10 mouse cellular contexts compared by ENCODE assay signal in the genomic region with DNA sequence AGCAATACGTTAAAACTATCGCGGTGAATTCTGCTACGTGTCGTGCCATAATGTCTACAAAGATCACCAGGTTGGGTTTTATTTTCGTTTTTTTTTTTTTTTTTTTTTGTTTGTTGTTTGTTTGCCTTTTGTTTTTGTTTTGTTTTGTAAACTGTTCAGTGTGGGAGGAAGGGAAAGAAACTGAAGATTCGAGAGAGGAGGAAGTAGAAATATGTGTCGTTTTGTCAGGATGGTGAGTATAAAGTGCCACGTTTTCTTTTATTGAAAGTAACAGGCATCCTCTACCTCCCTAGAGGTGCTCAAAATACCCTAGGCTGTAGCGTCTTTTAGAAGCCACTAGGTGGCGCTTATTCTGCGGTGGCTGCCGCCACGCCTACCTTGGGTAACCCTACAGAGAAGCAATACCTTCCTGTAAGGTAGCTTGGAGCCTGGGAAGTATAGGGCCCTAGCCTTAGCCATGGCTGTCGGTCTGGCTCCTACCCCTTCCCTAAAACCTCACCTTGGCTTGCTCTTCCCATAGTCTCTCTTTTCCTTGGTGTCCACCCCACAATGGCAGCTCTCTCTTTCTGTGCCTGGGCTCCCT.
A peak's percentile ranks its signal among the peaks of the same experiment; 100 is the strongest.
DNase-seq lines count a peak whose midpoint lies in the region; ATAC-seq and TF ChIP-seq lines count a peak whose summit lies in the region.
"Had no signal": no experiment of that assay in that cellular context is flagged by ENCODE, and none has a peak within 500 bp of the region (broad histone marks: within the 10 kb centered on the region; RNA-seq: fewer than 3 reads in every experiment).

No protein-coding gene starts in this region.

- 33% methylated on average over 15 of the region's 15 CpGs for WGBS in hindbrain, postnatal 0 days
- 38% methylated on average over 15 of the region's 15 CpGs for WGBS in hindbrain, embryonic 12.5 days
- 30% methylated on average over 15 of the region's 15 CpGs for WGBS in intestine, embryonic 14.5 days

- no peaks in the 10 kb centered on the region for H3K36me3 ChIP-seq in hindbrain, postnatal 0 days (ENCODE audit: insufficient read depth, low read length)
- H3K36me3 ChIP-seq in hindbrain, embryonic 12.5 days, result no peaks in the 10 kb centered on the region
- no peaks in the 10 kb centered on the region for H3K36me3 ChIP-seq in intestine, embryonic 14.5 days (ENCODE audit: control insufficient read depth, insufficient read depth, low read length)

- TF ChIP-seq CTCF in hindbrain, postnatal 0 days (IDR thresholded peaks at IDR 0.05; ENCODE audit: low read depth), result peak; percentile 59
- TF ChIP-seq CTCF in Patski (IDR thresholded peaks at IDR 0.05), result peak; percentile 78

- no peak overlapping the region for H3K27ac ChIP-seq in hindbrain, postnatal 0 days
- no peak overlapping the region for H3K27ac ChIP-seq in hindbrain, embryonic 12.5 days
- no peak overlapping the region for H3K27ac ChIP-seq in intestine, embryonic 14.5 days (ENCODE audit: low read depth)

- DNase-seq in hindbrain, postnatal 0 days (ENCODE audit: low spot score), result peak; percentile 34
- peak; percentile 59 to 63 for DNase-seq in B cell, adult 2 months
- no peak for DNase-seq in Patski (ENCODE audit: low read depth, low spot score)
- DNase-seq in intestine, embryonic 14.5 days (ENCODE audit: low spot score), result no peak
- no peak for DNase-seq in left cerebral cortex, adult 18-20 months (ENCODE audit: low spot score in 2 of 2)
- no peak for DNase-seq in cerebellum, adult 18-20 months
- DNase-seq in ovary, postnatal 36 days (ENCODE audit: low spot score), result no peak

- no peaks in the 10 kb centered on the region for H3K27me3 ChIP-seq in hindbrain, postnatal 0 days (ENCODE audit: insufficient read depth, low read length)
- H3K27me3 ChIP-seq in hindbrain, embryonic 12.5 days, result no peaks in the 10 kb centered on the region
- peaks cover 6% of the 10 kb centered on the region for H3K27me3 ChIP-seq in Patski
- no peaks in the 10 kb centered on the region for H3K27me3 ChIP-seq in intestine, embryonic 14.5 days (replicated peaks; ENCODE audit: control insufficient read depth, insufficient read depth, low read length)
- H3K27me3 ChIP-seq: megakaryocyte, embryonic 14.5 days had no signal

- ATAC-seq in hindbrain, postnatal 0 days, result no peak
- ATAC-seq in hindbrain, embryonic 12.5 days (ENCODE audit: low FRiP score), result no peak
- ATAC-seq in Patski, result peak; percentile 80
- peak; percentile 51 for ATAC-seq in intestine, embryonic 14.5 days (replicated peaks; ENCODE audit: low FRiP score, low TSS enrichment, low read depth)

- no peaks in the 10 kb centered on the region for H3K9me3 ChIP-seq in hindbrain, postnatal 0 days (ENCODE audit: low read length)
- H3K9me3 ChIP-seq in hindbrain, embryonic 12.5 days (replicated peaks), result no peaks in the 10 kb centered on the region
- H3K9me3 ChIP-seq in intestine, embryonic 14.5 days (ENCODE audit: control insufficient read depth, low read length), result no peaks in the 10 kb centered on the region

- H3K4me2 ChIP-seq in hindbrain, postnatal 0 days (ENCODE audit: low read depth, low read length), result no peak overlapping the region
- no peak overlapping the region for H3K4me2 ChIP-seq in hindbrain, embryonic 12.5 days (replicated peaks)
- no peak overlapping the region for H3K4me2 ChIP-seq in intestine, embryonic 14.5 days (ENCODE audit: low read length)

- CTCF ChIA-PET in Patski (lab: Charles Lee), result interaction anchor here (0.9 to 2.5 kb wide), 4 partner anchors 11 to 39 kb away, joined by 3 to 9 read pairs (median 5); no protein-coding TSS in a partner anchor

- in situ Hi-C loops in Patski (cut with MboI; ENCODE audit: low pct_unique_long_range_greater_than_20kb), result no loop called here

- H3K9ac ChIP-seq in hindbrain, postnatal 0 days (replicated peaks; ENCODE audit: low read length), result no peak overlapping the region
- H3K9ac ChIP-seq in hindbrain, embryonic 12.5 days, result no peak overlapping the region
- H3K9ac ChIP-seq in intestine, embryonic 14.5 days (ENCODE audit: low read length), result no peak overlapping the region

- H3K4me3 ChIP-seq in hindbrain, postnatal 0 days (ENCODE audit: low read length), result no peak overlapping the region
- H3K4me3 ChIP-seq in hindbrain, embryonic 12.5 days, result no peak overlapping the region
- H3K4me3 ChIP-seq in intestine, embryonic 14.5 days (ENCODE audit: low read depth, low read length), result no peak overlapping the region
- H3K4me3 ChIP-seq: erythroblast, embryonic 14.5 days; megakaryocyte, embryonic 14.5 days had no signal

- H3K4me1 ChIP-seq in hindbrain, postnatal 0 days (ENCODE audit: insufficient read depth, low read length), result 0 out of 2 replicates have a peak, but pooled peaks cover 4% of the 10 kb centered on the region
- peaks cover 16% of the 10 kb centered on the region for H3K4me1 ChIP-seq in hindbrain, embryonic 12.5 days
- 0 out of 2 replicates have a peak, but pooled peaks cover 5% of the 10 kb centered on the region for H3K4me1 ChIP-seq in intestine, embryonic 14.5 days (replicated peaks; ENCODE audit: control insufficient read depth, insufficient read depth, low read length)
- H3K4me1 ChIP-seq: megakaryocyte, embryonic 14.5 days had no signal

- POLR2A ChIA-PET in Patski (lab: Charles Lee), result no interaction called here

Comparison
In these comparisons a context has a peak if more than half of its experiments do, and no peak if none do; other contexts are left out.
1. ATAC-seq: peak in Patski (single experiment) and intestine, embryonic 14.5 days (single experiment); none in hindbrain, postnatal 0 days (single experiment) and hindbrain, embryonic 12.5 days (single experiment).
2. DNase-seq: peak in hindbrain, postnatal 0 days (single experiment) and B cell, adult 2 months (2 of 2); none in Patski (single experiment), intestine, embryonic 14.5 days (single experiment), left cerebral cortex, adult 18-20 months (0 of 2), cerebellum, adult 18-20 months (0 of 2) and ovary, postnatal 36 days (single experiment).